Mouse (Mus musculus): ENCODE results near the gene Emc4.

The Emc4 gene

DNA sequence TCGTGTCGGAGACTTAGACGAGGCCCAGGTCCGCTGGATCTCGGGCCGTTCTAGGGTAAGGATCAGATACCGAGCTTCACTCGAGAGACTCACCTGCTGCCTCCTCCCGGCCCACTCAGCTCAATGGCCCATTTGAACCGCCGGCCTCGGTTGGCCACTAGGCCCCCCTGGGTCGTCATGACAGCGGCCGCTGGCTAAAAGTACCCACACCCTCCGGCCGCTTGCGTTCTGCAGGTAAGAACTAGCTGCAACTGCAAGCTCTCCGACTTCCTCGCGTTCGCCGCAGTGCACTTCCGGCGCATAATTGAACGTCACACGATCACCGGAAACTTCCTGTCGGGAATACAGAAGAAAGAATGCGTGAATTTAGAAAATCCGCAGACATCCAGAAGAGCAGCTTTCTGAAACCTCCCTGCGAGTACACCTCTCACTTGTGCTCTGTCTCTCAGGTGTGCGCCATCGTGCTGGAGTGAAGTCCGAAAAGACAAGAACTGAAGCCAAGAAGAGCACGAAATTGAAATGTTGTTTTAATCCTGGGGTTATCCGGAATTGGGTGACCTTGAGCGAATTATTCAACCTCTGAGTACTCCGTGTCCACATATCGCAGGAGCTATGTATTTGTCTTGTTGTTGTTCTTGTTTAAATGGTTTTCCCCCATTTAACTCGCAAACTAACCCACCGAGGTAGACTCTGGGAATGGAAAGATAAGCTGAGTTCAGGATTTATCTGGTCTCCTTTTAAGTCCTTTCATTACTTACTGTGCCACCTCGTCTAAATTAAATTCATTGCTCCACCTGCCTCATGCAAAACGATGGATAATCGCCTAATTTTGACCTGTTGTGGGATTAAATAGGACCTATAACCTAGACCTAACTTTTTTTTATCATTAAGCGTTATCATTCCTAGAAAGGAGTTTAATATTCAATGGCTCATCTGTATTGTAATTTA is at the start of gene Emc4:
TSS of gene Emc4 (minus strand) at position 302 of the 948 bp plus-strand sequence.
- CTCF ChIA-PET, result interaction anchor here (0.9 to 1.1 kb wide), 2 partner anchors 12 to 81 kb away, joined by 3 read pairs; no protein-coding TSS in a partner anchor

DNA sequence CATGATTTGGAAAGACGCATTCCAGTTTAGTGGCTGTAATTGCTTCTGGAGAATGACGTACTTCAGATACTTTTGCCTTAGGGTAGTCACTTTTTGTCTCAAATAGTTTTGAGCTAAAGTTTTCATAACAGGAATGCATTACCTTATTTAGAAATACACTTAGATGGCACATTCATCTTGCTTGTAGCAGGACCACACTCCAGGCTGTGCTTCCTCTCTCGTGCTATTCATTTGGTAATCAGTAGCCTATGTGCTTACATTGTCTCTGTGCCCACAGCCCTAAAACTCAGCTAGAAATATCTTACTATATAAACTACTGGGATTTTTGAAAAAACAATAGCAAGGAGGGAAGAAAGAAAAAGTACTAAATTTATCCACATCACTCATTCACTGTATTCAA is 39.2 kb upstream of the Emc4 start:
- CTCF ChIA-PET, result no interaction called here

DNA sequence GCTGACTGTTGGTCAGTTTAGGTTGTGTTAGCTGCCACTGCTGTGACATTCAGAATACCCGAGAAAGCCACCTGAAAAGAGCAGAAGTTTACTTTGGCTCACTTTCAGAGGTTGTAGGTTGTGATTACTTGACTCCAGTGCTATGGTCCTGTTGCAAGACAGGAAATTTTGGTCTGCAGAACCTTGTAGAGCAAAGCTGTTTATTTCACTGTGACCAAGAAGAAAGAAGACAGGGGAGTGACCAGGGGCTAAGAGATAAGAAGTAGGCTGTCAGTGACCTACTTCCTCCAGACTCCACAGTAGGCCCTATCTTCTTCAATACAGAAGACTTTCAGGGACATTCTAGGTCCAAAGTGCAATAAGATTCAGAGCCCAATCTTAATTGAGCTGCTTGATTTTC is 28.8 kb upstream of the Emc4 start:
- CTCF ChIA-PET, result interaction anchor here (0.6 kb wide), 1 partner anchor 68 kb away, joined by 3 read pairs; no protein-coding TSS in a partner anchor

- CTCF ChIA-PET, result no interaction called here
Observed at GRCm38 (mm10) chr2:112393958-112394357, 26.1 kb upstream of the Emc4 start.

DNA sequence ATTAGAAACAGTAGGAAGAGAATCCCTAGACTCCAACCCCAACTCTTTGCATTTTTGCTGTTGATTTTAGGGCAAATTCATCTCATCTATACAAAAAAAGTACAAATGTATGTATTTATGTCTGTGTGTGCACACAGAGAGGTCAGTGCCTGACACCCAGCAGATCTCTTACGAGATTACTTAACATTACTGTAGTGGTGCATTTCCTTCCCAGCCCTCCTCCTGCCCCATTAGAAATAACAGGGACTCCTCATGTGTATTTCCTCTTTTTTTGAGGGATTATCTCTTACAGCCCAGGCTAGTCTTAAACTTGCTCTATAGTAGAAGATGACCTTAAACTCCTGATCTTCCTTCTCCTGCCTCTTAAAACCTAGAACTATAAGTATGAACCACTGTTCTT is 24.9 kb upstream of the Emc4 start:
- CTCF ChIA-PET, result no interaction called here

DNA sequence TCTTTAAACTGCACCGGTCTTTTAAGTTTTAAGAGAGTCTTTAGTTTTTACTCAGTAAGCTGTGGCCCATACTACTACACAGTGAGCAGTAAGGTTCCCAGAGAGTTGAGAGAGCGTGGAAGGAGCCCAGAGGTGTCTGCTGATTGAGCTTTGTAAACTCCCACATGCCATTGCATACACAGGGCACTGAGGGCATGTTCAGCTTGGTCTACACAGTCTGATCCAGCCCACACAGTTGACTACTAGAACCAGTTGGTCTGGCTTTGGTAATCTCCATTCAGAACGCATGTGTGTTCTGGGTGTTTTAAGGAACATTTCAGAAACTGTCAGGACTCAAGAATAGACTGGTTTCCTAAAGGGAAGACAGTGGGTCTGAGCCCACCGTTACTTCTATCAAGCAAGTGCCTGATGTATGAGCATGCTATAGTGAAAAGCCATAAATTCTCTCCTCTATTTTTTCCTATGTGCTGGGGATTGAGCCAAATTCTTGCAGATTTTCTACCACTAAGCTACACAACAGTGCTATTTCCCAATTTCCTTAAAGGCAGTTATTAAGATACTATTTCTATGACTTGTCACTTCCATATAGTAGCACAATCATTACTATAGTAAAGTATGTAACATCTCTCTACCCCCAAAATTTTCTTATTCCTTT is 23.6 kb upstream of the Emc4 start:
- CTCF ChIA-PET, result no interaction called here

- CTCF ChIA-PET, result interaction anchor here (0.7 kb wide), 1 partner anchor 16 kb away, joined by 3 read pairs; no protein-coding TSS in a partner anchor
Observed at GRCm38 (mm10) chr2:112390843-112391242, 23.0 kb upstream of the Emc4 start.

DNA sequence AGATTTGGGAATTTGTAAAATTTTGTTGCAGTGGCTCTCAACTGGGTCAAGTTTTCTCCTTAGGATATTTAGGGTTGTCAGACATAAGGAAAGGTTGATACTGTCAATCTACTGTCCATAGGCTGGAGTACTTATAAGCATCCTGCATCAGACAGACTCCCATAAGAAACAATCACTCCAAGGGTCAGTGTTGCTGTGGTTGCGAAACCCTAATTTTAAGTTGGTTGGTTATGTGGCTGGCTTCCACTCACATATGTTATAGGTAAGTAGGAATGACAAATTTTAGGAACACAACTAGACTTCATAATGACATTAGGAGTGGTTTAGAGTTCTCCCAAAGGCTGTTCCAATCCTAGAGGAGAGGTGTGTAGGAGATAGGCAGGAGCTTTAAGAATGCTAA is 13.4 kb upstream of the Emc4 start:
- CTCF ChIA-PET, result no interaction called here

DNA sequence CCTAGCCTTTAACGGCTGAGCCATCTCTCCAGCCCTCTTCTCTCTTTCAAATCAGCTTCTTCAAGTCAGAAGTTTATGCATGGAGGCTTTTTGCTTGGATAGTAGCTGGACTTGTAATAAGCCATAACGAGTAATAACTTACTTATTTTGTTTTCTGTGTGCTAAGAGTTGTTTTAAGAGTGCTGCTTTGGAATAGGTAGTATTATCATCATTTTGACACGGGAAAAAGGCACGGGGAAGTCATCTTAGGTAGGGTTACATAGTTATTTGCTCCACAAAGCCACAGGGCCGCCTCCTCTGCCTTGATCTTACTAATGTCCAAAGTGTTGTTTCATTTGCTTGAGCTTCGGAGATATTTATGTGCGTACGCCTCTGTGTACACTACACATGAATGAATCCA is 12.3 kb upstream of the Emc4 start:
- CTCF ChIA-PET, result interaction anchor here (1.1 to 1.4 kb wide), 4 partner anchors 12 to 77 kb away, joined by 3 to 5 read pairs (median 3); partner anchors contain the start of gene Emc4

DNA sequence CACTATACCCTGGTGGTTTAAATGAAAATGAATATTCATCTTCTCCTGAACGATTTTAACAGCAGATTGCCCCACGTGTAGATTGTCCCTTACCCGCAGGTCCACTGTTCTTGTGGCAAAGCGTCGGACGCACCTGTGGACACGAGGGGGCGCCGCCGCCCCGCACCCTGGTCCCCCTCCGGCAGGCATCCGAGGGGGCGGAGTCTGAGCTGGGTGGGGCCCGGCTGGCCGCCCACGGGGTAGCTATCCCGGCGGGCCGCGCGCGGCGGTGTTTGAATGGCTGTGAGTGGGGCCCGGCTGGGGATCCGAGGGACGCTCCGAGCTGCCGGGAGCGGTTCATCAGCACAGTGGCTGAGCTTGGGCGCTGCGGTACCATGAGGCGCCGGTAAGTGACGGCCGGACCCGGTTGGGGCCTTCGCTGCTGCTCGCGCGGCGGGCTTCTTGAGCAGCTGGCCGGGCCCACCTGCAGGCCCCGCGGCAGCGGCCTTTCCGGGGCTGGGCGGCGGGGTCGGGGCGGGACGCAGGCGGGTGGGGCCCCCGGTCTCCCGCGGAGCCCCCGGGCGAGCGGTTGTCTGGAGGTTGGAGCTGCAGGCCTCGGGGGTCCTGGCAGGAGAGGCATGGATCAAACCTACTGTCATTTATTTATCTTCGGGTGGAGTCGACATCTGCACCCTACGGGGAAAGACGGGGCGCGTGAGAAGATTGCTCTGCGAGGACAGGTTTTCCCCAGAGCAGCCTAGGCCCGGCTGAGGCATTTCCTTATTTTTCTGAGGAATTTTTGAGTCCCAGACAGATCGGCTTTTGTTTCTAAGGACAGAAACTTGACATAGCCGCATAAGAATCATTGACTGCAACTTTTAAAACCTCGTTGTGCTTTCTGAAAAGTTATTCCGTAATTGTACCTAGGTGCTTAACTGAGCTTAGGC is 11.4 kb upstream of the Emc4 start, which contains the start of gene Katnbl1:
TSS of gene Katnbl1 (plus strand) at position 239 of the 926 bp plus-strand sequence.
- CTCF ChIA-PET, result interaction anchor here (1.1 to 1.4 kb wide), 4 partner anchors 12 to 78 kb away, joined by 3 to 5 read pairs (median 3); partner anchors contain the start of gene Emc4

DNA sequence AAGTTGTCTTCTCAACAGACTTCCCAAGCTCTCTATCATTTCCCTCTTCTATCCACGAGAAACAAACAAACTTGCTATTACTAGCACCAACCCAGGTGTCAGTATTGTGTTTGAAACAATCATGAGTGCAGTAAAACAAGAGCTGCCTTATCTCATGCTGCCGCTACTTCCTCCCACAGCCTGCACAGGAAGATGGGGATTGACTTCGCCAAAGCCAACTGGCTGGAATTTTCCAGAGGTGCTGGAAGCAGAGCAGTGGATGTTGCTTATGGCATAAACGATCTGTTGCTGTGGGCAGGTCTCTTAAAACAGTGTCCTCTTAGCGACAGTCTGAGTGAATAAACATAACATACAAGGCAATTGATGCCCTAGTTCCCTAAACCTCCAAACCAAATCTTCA is 6.8 kb upstream of the Emc4 start:
- CTCF ChIA-PET, result interaction anchor here (0.6 kb wide), 1 partner anchor 16 kb away, joined by 3 read pairs; no protein-coding TSS in a partner anchor

- CTCF ChIA-PET, result interaction anchor here (0.8 kb wide), 1 partner anchor 9 kb away, joined by 3 read pairs; no protein-coding TSS in a partner anchor
Observed at GRCm38 (mm10) chr2:112373141-112373540, 5.3 kb upstream of the Emc4 start.

DNA sequence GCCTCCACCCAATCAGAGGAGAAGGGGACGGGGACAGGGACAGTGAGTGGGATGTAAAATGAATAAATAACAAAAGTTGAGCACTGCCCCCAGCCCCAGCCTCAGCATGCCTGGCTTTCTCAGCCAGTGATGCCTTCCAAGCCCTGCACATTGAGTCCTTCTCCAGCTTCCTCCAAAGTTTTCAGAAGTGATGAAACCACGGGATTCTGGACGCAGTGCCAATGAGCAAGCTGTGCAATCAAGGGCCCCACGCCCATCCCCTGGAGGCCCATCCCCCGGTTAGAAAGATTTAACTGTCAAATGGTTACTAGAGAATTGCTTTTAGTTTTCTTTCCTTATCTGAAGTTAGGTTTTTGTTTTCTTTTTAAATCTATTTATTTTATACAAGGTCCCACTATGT is 2.1 kb upstream of the Emc4 start:
- CTCF ChIA-PET, result interaction anchor here (0.6 kb wide), 1 partner anchor 109 kb away, joined by 7 read pairs; no protein-coding TSS in a partner anchor

- CTCF ChIA-PET, result interaction anchor here (1.1 kb wide), 1 partner anchor 13 kb away, joined by 3 read pairs; no protein-coding TSS in a partner anchor
Observed at GRCm38 (mm10) chr2:112367222-112367621, 605 bp downstream of the Emc4 start.

DNA sequence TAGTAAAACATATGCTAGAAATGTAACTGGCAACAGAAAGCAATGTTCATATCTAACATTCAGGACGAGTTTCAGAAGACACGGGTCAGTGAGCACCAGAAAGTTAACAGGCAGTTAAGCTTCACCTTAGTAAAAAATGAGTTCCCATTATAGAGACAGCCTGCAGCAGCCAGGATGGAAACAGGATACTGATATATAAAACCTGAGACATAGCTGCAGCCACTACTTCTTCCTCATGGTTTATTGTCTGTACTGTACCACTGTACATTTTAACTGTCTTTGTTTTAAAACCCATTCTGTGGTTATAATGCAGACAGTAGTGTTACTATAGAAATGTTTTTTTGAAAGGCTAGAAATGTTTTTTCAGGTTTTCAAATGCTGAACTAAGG is 7.1 kb downstream of the Emc4 start:
- CTCF ChIA-PET, result no interaction called here

- CTCF ChIA-PET, result no interaction called here
Observed at GRCm38 (mm10) chr2:112360012-112360780, 7.6 kb downstream of the Emc4 start.

DNA sequence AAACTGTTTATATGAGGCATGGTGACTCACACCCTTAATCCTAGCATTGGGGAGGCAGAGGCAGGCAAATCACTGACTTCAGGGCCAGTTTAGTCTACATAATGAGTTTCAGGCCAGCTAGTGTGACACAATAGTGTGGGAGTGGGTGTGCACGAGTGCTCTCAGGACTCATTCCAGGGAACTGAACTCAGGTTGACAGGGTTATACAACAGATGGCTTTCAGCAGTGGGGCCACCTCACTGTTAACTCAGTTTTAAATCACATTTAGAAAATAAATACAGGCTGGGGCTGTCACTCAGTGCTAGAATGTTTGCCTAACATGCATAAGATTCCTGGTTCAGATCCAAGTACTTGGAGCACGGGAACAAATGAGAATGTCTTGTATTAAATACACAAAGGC is 8.2 kb downstream of the Emc4 start:
- CTCF ChIA-PET, result interaction anchor here (0.6 kb wide), 1 partner anchor 123 kb away, joined by 4 read pairs; no protein-coding TSS in a partner anchor

GRCm38 (mm10) chr2:112353685-112354455 is 14.0 kb downstream of the Emc4 start:
- CTCF ChIA-PET, result no interaction called here

GRCm38 (mm10) chr2:112348246-112348645 is 19.6 kb downstream of the Emc4 start:
- CTCF ChIA-PET, result no interaction called here

DNA sequence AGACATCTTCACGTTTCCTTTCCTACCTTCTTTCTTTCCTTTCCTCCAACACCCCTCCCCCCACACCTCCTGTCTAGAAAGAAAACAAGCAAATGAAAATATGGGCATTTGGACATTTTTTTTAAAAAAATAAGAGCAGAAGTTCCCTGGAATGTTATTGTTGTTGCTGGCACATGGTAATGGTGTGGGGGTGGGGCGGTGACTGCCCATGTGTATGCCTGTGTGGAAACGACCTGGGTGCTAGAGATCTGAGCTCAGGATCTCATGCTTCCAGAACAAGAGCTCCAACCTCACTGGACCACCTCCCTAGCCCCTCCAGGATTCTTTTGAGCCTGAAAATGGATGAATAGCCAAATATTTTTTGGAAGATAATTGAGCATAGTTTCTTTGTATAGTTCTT is 26.7 kb downstream of the Emc4 start:
- CTCF ChIA-PET, result no interaction called here
